Mouse (Mus musculus): ENCODE results near the gene Spast. TPM values are rescaled to one million over a fixed set of nuclear protein-coding genes. Genes with fewer than 3 reads are reported as not detected.
A peak's percentile ranks its signal among the peaks of the same experiment; 100 is the strongest.

Gene Spast
- polyA plus RNA-seq, 1 experiment from 2014 or later, result 16.2 TPM

- no peak overlapping the region for H3K4me2 ChIP-seq
- no peaks in the 10 kb centered on the region for H3K9me3 ChIP-seq (replicated peaks; ENCODE audit: control insufficient read depth, low read length)
- H3K9ac ChIP-seq (ENCODE audit: low read depth, low read length), result no peak overlapping the region
- WGBS (ENCODE audit: insufficient replicate concordance), result 78% methylated on average over 1 of the region's 1 CpGs
- no peak for ATAC-seq (replicated peaks; ENCODE audit: insufficient number of reproducible peaks, low FRiP score, low TSS enrichment)
- peaks cover 10% of the 10 kb centered on the region; the same call in 1 of the 2 replicates for H3K36me3 ChIP-seq (ENCODE audit: control insufficient read depth, insufficient read depth, low read length)
- H3K27ac ChIP-seq (ENCODE audit: low read depth, low read length), result no peak overlapping the region
- H3K4me3 ChIP-seq (ENCODE audit: low read depth, low read length), result no peak overlapping the region
- H3K4me1 ChIP-seq (ENCODE audit: control insufficient read depth, insufficient read depth, low read length), result no peaks in the 10 kb centered on the region
- no peaks in the 10 kb centered on the region for H3K27me3 ChIP-seq (ENCODE audit: control insufficient read depth, insufficient read depth, low read length)
These were observed 24.8 kb downstream of the Spast start for GRCm38 (mm10) chr17:74363592-74363991.

GRCm38 (mm10) chr17:74376916-74377315 is 38.1 kb downstream of the Spast start:
- Histone ChIP-seq H3K4me1 (ENCODE audit: control insufficient read depth, insufficient read depth, low read length) (no peaks in the 10 kb centered on the region), H3K36me3 (ENCODE audit: control insufficient read depth, insufficient read depth, low read length) (peaks cover 26% of the 10 kb centered on the region), H3K9me3 (replicated peaks; ENCODE audit: control insufficient read depth, low read length) (no peaks in the 10 kb centered on the region), H3K9ac (ENCODE audit: low read depth, low read length) (no peak overlapping the region), H3K27ac (ENCODE audit: low read depth, low read length) (no peak overlapping the region), H3K4me2 (no peak overlapping the region), H3K27me3 (ENCODE audit: control insufficient read depth, insufficient read depth, low read length) (no peaks in the 10 kb centered on the region), H3K4me3 (ENCODE audit: low read depth, low read length) (no peak overlapping the region)
- ATAC-seq (replicated peaks; ENCODE audit: insufficient number of reproducible peaks, low FRiP score, low TSS enrichment), result no peak
- 90% methylated on average over 1 of the region's 1 CpGs for WGBS (ENCODE audit: insufficient replicate concordance)

- H3K27me3 ChIP-seq (ENCODE audit: control insufficient read depth, insufficient read depth, low read length), result no peaks in the 10 kb centered on the region
These were observed 47.9 kb downstream of the Spast start for GRCm38 (mm10) chr17:74386657-74387056.

GRCm38 (mm10) chr17:74389847-74390246 is 51.1 kb downstream of the Spast start:
- Histone ChIP-seq H3K9ac (ENCODE audit: low read depth, low read length) (no peak overlapping the region), H3K27ac (ENCODE audit: low read depth, low read length) (no peak overlapping the region), H3K4me1 (ENCODE audit: control insufficient read depth, insufficient read depth, low read length) (no peaks in the 10 kb centered on the region), H3K4me2 (no peak overlapping the region), H3K36me3 (ENCODE audit: control insufficient read depth, insufficient read depth, low read length) (peaks cover 9% of the 10 kb centered on the region), H3K4me3 (ENCODE audit: low read depth, low read length) (no peak overlapping the region), H3K9me3 (replicated peaks; ENCODE audit: control insufficient read depth, low read length) (no peaks in the 10 kb centered on the region), H3K27me3 (ENCODE audit: control insufficient read depth, insufficient read depth, low read length) (no peaks in the 10 kb centered on the region)
- 75% methylated on average over 3 of the region's 3 CpGs for WGBS (ENCODE audit: insufficient replicate concordance)
- no peak for ATAC-seq (replicated peaks; ENCODE audit: insufficient number of reproducible peaks, low FRiP score, low TSS enrichment)

More at GRCm38 (mm10) chr17:74386657-74387056, 47.9 kb downstream of the Spast start:
- Histone ChIP-seq H3K36me3 (ENCODE audit: control insufficient read depth, insufficient read depth, low read length) (peaks cover 20% of the 10 kb centered on the region), H3K9me3 (replicated peaks; ENCODE audit: control insufficient read depth, low read length) (no peaks in the 10 kb centered on the region), H3K4me3 (ENCODE audit: low read depth, low read length) (no peak overlapping the region), H3K4me2 (no peak overlapping the region), H3K4me1 (ENCODE audit: control insufficient read depth, insufficient read depth, low read length) (no peaks in the 10 kb centered on the region), H3K27ac (ENCODE audit: low read depth, low read length) (no peak overlapping the region), H3K9ac (ENCODE audit: low read depth, low read length) (no peak overlapping the region)
- no peak for ATAC-seq (replicated peaks; ENCODE audit: insufficient number of reproducible peaks, low FRiP score, low TSS enrichment)

- Histone ChIP-seq H3K27ac (ENCODE audit: low read depth, low read length) (no peak overlapping the region), H3K36me3 (ENCODE audit: control insufficient read depth, insufficient read depth, low read length) (no peaks in the 10 kb centered on the region), H3K4me2 (peak overlapping the region; percentile 78), H3K9me3 (replicated peaks; ENCODE audit: control insufficient read depth, low read length) (no peaks in the 10 kb centered on the region), H3K9ac (ENCODE audit: low read depth, low read length) (no peak overlapping the region), H3K4me3 (ENCODE audit: low read depth, low read length) (no peak overlapping the region), H3K4me1 (ENCODE audit: control insufficient read depth, insufficient read depth, low read length) (no peaks in the 10 kb centered on the region), H3K27me3 (ENCODE audit: control insufficient read depth, insufficient read depth, low read length) (no peaks in the 10 kb centered on the region)
- WGBS (ENCODE audit: insufficient replicate concordance), result 72% methylated on average over 2 of the region's 2 CpGs
- no peak for ATAC-seq (replicated peaks; ENCODE audit: insufficient number of reproducible peaks, low FRiP score, low TSS enrichment)
These were observed 55.6 kb downstream of the Spast start for GRCm38 (mm10) chr17:74394381-74394780.

GRCm38 (mm10) chr17:74394855-74395254 is 56.1 kb downstream of the Spast start:
- Histone ChIP-seq H3K4me1 (ENCODE audit: control insufficient read depth, insufficient read depth, low read length) (no peaks in the 10 kb centered on the region), H3K9ac (ENCODE audit: low read depth, low read length) (peak overlapping the region; percentile 69), H3K4me3 (ENCODE audit: low read depth, low read length) (peak overlapping the region; percentile 80), H3K27ac (ENCODE audit: low read depth, low read length) (no peak overlapping the region; the same call in none of the 2 replicates), H3K36me3 (ENCODE audit: control insufficient read depth, insufficient read depth, low read length) (no peaks in the 10 kb centered on the region), H3K27me3 (ENCODE audit: control insufficient read depth, insufficient read depth, low read length) (no peaks in the 10 kb centered on the region), H3K4me2 (peak overlapping the region; percentile 78), H3K9me3 (replicated peaks; ENCODE audit: control insufficient read depth, low read length) (no peaks in the 10 kb centered on the region)
- ATAC-seq (replicated peaks; ENCODE audit: insufficient number of reproducible peaks, low FRiP score, low TSS enrichment), result no peak
- WGBS (ENCODE audit: insufficient replicate concordance), result 20% methylated on average over 16 of the region's 16 CpGs

GRCm38 (mm10) chr17:74395383-74396065 is 56.7 kb downstream of the Spast start, which contains the start of gene Slc30a6:
Gene Slc30a6, plus strand, starts transcription at chr17:74395608.
- H3K27me3 ChIP-seq (ENCODE audit: control insufficient read depth, insufficient read depth, low read length), result no peaks in the 10 kb centered on the region
- H3K9me3 ChIP-seq (replicated peaks; ENCODE audit: control insufficient read depth, low read length), result no peaks in the 10 kb centered on the region
- ATAC-seq (replicated peaks; ENCODE audit: insufficient number of reproducible peaks, low FRiP score, low TSS enrichment), result peak; percentile 97
- no peaks in the 10 kb centered on the region for H3K4me1 ChIP-seq (ENCODE audit: control insufficient read depth, insufficient read depth, low read length)
- H3K36me3 ChIP-seq (ENCODE audit: control insufficient read depth, insufficient read depth, low read length), result no peaks in the 10 kb centered on the region
- H3K27ac ChIP-seq (ENCODE audit: low read depth, low read length), result peak within 1 kb of the TSS; percentile 73
- peak within 1 kb of the TSS; percentile 78 for H3K4me2 ChIP-seq
- WGBS (ENCODE audit: insufficient replicate concordance), result under 1% methylated on average over 41 of the region's 41 CpGs
- peak within 1 kb of the TSS; percentile 80 for H3K4me3 ChIP-seq (ENCODE audit: low read depth, low read length)
- peak within 1 kb of the TSS; percentile 88 for H3K9ac ChIP-seq (ENCODE audit: low read depth, low read length)

GRCm38 (mm10) chr17:74396766-74397165 is 58.0 kb downstream of the Spast start:
- Histone ChIP-seq H3K4me1 (ENCODE audit: control insufficient read depth, insufficient read depth, low read length) (no peaks in the 10 kb centered on the region), H3K4me3 (ENCODE audit: low read depth, low read length) (no peak overlapping the region), H3K27me3 (ENCODE audit: control insufficient read depth, insufficient read depth, low read length) (no peaks in the 10 kb centered on the region), H3K9me3 (replicated peaks; ENCODE audit: control insufficient read depth, low read length) (no peaks in the 10 kb centered on the region), H3K27ac (ENCODE audit: low read depth, low read length) (no peak overlapping the region), H3K4me2 (peak overlapping the region; percentile 78; the same call in 1 of the 2 replicates), H3K36me3 (ENCODE audit: control insufficient read depth, insufficient read depth, low read length) (no peaks in the 10 kb centered on the region), H3K9ac (ENCODE audit: low read depth, low read length) (no peak overlapping the region)
- ATAC-seq (replicated peaks; ENCODE audit: insufficient number of reproducible peaks, low FRiP score, low TSS enrichment), result no peak
- WGBS (ENCODE audit: insufficient replicate concordance), result 79% methylated on average over 4 of the region's 4 CpGs

GRCm38 (mm10) chr17:74397173-74397572 is 58.4 kb downstream of the Spast start:
- ATAC-seq (replicated peaks; ENCODE audit: insufficient number of reproducible peaks, low FRiP score, low TSS enrichment), result no peak
- peaks cover 3% of the 10 kb centered on the region; the same call in 1 of the 2 replicates for H3K36me3 ChIP-seq (ENCODE audit: control insufficient read depth, insufficient read depth, low read length)
- 86% methylated on average over 2 of the region's 2 CpGs for WGBS (ENCODE audit: insufficient replicate concordance)
- no peak overlapping the region for H3K9ac ChIP-seq (ENCODE audit: low read depth, low read length)
- no peaks in the 10 kb centered on the region for H3K4me1 ChIP-seq (ENCODE audit: control insufficient read depth, insufficient read depth, low read length)
- no peak overlapping the region for H3K27ac ChIP-seq (ENCODE audit: low read depth, low read length)
- H3K27me3 ChIP-seq (ENCODE audit: control insufficient read depth, insufficient read depth, low read length), result no peaks in the 10 kb centered on the region
- no peaks in the 10 kb centered on the region for H3K9me3 ChIP-seq (replicated peaks; ENCODE audit: control insufficient read depth, low read length)
- no peak overlapping the region for H3K4me3 ChIP-seq (ENCODE audit: low read depth, low read length)
- no peak overlapping the region for H3K4me2 ChIP-seq

Measured in heart, embryonic 11.5 days (tissue).